Mouse (Mus musculus) heart, postnatal 4 days (tissue): Measurements from ENCODE around the gene Slc22a21. TPM values are rescaled to one million over a fixed set of nuclear protein-coding genes. Genes with fewer than 3 reads are reported as not detected.
"Not testable (repeated sequence)": the region's sequence is repeated elsewhere in the genome, so short reads cannot be mapped to it uniquely, and the experiment has no call there.

Experiments
- DNase-seq: peaks from one replicate; pipeline ENCODE4 v3.0.0; 2021
- total RNA-seq, 2 experiments: library from RNA; stranded (reverse); gene quantifications; 2 replicates each; pipeline ENCODE4 v1.2.3; 2021

Slc22a21 gene
- total RNA-seq, 2 experiments from 2014 or later = 1.9 to 2.4 TPM

DNA sequence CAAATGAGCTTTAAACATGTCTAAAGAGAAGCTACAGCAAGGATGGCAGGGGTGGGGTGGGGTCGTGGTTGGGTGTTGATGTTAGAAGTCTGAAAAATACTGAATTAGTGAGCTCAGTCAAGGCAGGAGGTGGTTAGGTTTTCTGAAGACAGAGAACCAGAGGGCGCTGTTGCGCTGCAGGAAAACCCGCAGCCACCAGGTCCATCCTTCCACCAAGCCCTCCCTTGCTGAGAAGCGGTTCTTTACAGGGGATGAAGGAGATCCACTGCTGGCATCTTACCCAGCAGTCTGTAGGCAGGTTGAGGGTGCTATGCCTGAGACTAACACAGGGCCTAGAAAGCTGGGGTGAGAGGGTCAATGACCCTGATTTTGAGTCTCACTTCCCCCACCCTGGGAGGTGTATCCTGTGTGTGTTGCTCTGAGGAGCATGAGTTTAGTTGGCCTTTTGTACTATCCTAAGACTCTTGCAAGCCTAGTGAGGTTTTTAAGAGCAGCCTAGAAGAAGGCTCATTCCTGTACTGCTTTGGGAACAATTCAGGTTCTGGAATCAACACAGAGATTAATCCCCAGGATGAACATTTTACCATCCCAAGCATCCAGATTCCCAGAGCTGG, 22.1 kb upstream of the Slc22a21 start:
- peak; percentile 75 for DNase-seq

DNA sequence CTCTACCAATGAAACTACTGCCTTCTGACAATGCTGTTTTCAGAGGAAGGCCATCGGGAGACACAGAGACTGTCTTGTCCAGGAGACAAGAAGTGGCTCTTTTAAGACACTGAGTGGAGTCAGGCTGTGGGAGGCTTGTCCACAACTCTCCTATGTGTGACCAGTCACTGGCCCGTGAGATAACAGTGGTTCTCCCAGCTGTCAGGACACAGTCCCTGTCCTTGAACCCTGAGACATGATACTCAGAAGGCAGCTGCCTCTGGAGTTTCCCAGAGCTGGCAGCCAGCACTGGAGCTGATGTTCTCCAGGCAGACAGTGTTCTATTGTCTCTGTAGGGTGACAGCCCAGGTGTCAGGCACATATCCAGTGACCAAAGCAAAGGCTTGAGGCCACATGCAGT, 17.5 kb upstream of the Slc22a21 start:
- DNase-seq = no peak

DNA sequence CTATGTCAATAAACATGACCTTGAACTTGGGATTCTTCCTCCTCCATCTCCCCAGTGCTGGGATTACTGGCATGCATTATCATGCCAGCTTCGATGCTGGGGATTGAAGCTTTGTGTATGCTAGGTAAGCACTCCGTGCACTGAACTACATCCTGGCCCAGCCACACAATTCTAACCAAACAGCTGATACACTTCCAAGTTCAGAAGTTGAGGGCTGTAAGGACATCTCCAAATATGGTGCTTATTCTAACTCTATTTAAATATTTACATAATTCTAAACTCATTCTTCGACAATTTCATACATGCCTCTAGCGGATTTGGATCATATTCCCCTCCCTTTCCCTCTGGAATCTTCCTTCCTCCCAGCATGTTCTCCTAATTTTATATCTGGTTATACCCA, 12.1 kb upstream of the Slc22a21 start:
- DNase-seq = no peak

DNA sequence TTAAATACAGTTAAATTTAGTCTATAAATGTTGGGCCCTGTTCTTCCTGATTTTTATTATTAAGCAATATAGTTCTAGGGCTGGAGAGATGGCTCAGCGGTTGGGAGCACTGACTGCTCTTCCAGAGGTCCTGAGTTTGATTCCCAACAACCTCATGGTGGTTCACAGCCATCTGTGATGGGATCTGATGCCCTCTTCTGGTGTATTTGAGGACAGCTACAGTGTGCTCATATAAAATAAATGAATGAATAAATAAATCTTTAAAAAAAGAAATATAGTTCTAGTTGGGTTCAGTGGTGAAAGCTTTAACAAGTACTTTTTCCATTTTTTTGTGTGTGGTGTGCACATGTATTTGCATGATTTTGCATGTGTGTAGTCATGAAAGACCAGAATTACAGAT, 9.1 kb upstream of the Slc22a21 start:
- no peak for DNase-seq

- no peak for DNase-seq
These were observed 7.9 kb upstream of the Slc22a21 start for GRCm38 (mm10) chr11:53988081-53988480.

GRCm38 (mm10) chr11:53981396-53981795, 1.3 kb upstream of the Slc22a21 start:
- no peak for DNase-seq

DNA sequence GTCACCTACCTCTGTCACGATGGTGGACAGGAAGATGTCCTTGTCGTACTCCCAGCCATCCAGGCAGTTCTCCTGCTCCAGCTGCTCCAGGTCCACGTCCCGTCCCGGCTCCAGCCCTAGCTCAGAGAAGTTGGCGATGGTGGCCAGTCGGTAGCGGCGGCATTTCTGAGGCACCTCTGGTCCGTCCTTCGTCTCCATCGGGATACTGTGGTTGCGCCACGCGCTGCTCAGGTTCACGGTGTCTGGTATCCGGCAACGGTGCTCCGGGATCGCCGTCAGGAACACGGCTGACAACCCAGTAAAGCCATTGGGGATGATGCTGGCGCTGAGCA, 710 bp downstream of the Slc22a21 start:
- not testable (repeated sequence) for DNase-seq

- DNase-seq = no peak
These were observed 2.5 kb downstream of the Slc22a21 start for GRCm38 (mm10) chr11:53977672-53978071.

- DNase-seq = no peak
These were observed 4.6 kb downstream of the Slc22a21 start for GRCm38 (mm10) chr11:53975559-53975958.

GRCm38 (mm10) chr11:53958984-53959383, 21.1 kb downstream of the Slc22a21 start:
- peak; percentile 12 for DNase-seq

DNA sequence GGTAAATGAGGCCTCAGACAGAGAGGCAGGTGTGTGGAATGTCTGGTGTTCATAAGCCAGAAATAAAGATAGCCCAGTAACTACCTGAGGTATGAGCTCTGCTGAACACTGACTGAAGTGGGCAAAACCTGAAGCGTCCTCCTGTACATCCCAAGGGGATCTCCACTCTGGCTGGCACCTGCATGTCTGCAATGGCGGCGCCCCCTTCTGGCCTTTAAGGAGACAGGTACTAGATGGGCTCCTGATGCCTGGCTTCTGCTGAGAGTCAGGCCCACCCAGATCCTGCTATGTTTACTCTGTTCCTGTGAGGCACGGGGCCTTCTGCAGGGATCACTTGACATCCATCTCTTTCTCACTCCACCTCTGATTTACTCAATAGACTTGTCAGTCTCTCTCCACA, 22.0 kb downstream of the Slc22a21 start:
- DNase-seq = peak; percentile 18

DNA sequence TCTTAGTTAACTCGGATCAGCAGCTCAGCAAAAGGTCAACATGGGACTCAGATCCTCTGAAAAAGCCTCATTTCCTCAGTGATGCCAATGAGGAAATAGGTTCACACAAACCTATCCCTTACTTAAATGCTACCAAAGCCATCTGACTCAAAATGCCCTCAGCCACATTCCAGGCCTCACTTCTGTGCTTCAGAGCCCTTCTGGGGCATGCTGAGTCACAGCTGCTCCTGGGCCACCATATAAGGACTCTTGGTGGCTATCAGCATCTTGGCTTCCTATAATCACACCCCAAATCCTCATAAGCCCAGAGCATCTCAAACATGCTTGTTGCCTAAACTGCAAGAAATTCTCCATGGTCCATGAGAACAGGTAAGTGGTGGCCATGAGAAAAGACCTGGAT, 23.5 kb downstream of the Slc22a21 start:
- DNase-seq = no peak

DNA sequence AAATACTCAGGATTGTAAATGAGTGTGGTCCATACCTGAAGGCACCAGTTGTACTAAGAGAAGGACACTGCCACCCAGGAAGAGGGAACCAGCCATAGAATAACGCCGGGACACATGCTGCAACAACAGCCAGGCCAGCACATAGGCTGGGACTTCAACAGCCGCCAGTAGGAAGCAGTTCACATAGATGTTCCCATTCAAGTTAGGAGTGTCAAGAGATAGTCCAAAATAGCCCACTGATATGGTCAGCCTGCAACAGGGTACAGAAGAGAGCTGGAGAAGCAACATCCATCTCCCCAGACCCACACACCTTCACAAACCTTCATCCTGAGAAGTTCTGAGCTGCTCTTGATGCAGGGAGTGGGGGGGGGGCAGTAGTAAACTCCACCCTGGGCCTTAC, 25.5 kb downstream of the Slc22a21 start:
- no peak for DNase-seq

DNA sequence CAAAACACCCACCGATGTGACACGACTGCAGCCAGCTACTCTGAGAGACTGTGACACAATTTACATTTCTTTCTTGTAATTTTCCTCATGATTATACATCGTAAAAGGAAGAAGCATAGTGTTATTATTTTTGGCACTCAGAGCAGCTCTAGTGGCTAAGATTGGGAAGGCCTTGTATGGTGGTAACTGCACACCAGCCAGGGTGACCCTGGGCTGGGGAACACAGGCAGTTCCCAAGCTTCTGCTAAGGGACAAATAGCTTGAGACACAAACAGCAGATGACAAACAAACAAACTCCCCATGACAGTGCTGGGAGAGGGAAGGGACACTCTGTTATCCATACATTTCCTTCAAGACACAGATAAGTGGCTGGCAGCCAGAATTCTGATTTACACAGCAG, 30.0 kb downstream of the Slc22a21 start:
- DNase-seq = peak; percentile 11

DNA sequence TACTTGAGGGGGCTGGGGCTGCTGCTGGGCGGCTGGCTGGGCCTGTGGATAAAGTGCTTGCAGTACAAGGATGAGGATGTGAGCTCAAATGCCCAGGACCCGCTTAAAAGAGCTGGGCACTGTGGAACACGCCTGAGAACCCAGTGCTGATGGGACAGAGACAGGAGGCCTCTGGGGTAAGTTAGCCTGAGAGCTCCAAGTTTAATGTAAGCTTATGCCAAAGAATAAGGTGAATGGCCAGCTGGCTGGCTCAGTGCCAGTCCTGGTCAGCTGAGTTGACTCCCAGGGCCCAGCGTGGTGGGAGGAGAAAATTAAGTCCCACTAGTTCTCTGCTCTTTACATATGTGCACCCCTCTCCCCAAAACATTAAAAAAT, 48.2 kb downstream of the Slc22a21 start:
- DNase-seq = peak; percentile 12

GRCm38 (mm10) chr11:53931091-53931943, 48.8 kb downstream of the Slc22a21 start:
- peak; percentile 73 for DNase-seq

DNA sequence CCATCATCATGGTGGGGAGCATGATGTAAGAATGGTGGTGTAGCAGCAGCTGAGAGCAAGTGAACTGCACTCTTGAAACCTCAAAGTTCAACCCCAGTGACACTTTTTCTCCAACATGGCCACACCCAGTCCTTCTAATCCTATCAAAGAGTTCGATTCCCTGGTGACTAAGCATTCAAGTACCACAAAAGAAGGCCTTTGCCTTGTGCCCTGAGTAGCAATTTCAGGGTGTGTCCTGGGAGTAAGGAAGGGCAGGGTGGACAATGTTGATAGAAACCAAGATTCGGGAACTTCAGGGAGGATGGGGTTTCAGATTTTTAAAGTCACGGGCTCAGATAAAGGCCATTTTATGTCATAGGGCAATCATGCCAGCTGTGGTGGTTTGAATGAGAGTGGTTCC, 50.4 kb downstream of the Slc22a21 start:
- no peak for DNase-seq

DNA sequence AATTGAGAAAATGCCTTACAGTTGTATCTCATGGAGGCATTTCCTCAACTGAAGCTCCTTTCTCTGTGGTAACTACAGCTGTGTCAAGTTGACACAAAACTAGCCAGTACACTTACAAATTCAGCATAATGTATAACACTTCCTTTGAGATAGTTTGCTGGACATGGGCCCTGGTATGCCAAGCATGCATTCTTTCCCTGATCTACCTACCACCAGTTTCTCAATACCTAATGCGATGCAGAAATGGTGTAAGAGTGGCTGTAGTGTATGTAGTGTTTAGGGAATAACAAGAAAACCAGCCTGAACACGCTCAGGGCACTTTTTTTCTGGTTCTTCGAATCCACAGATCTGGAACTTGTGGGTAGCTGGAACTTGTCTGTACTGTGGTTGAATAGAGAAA, 51.5 kb downstream of the Slc22a21 start:
- DNase-seq = no peak

DNA sequence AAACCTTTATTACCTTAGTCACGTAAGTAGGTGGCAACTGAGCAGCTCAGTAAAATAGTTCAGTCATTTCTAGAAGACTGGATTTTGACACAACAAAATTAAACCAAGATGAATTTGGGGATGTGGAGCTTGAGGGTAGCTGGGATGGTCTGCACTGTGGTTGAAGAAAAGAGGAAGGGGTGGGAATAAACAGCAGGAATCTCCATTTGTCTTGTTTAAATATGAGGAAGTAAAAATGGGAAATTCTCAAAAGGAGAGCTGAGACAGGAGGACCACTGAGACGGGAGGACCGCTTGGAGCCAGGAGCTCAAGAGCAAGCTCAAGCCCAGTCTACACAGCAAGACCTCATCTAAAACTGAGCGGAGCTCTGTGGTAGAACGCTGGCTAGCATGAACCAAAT, 53.8 kb downstream of the Slc22a21 start:
- DNase-seq = no peak

GRCm38 (mm10) chr11:53918851-53919250, 61.3 kb downstream of the Slc22a21 start:
- no peak for DNase-seq

DNA sequence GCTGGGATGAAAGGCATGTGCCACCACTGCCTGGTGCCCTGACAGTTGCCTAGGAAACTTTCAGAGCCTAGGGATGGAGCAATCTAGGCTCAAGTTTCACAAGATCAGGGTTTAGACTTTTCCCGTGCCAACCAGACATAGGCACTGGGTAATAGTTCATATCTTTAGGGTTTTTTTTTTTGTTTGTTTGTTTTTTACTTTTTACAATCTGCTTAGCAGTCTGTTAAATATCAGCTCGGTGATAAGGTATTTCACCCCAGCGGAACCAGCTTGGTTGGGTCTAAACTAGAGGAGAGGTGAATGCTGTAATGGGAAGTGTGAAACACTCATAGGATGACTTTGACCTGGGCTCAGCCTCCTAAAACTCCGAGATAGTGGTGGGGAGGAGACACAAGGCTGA, 69.1 kb downstream of the Slc22a21 start:
- no peak for DNase-seq

DNA sequence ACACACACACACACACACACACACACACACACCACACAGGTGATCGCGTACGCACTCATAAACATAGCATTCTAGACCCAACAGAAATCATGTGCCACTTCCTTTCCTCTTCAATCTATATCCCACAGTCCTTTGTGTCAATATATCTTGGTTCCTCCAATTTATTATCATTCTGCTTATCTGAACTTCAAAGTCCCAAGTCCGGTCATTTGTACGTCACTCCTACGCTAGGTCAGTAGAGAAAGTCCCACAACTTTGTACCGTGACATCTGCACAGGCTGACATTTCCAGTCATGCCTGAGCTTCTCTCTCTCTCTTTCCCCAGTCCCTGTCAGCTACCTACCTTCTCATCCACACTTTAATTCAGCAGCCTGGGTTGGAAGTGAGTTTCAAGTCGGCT, 71.4 kb downstream of the Slc22a21 start:
- no peak for DNase-seq

GRCm38 (mm10) chr11:53904534-53904925, 75.6 kb downstream of the Slc22a21 start:
- DNase-seq = no peak

- DNase-seq = peak; percentile 40
These were observed 76.2 kb downstream of the Slc22a21 start for GRCm38 (mm10) chr11:53903781-53904533.
